Mouse (Mus musculus) megakaryocyte-erythroid progenitor cell, adult 5-6 weeks (primary cell): ENCODE results near the gene Rnf166. TPM values are rescaled to one million over a fixed set of nuclear protein-coding genes. Genes with fewer than 3 reads are reported as not detected.

Source experiments
- ATAC-seq: replicated peaks from 2 replicates; pipeline ENCODE4 v1.8.0; 2016; ENCODE audit warnings: mild to moderate bottlenecking, inconsistent platforms; ENCODE audit not compliant: severe bottlenecking, poor library complexity, low FRiP score, low TSS enrichment
- total RNA-seq, 2 experiments: library from RNA; stranded (forward) in 1 of 2; stranded (reverse) in 1 of 2; fragments of 200-1000, 215-1000 nt in 1 of 2; fragments of >200 nt in 1 of 2; fragmentation: Nextera tagmentation in 1 of 2; gene quantifications; 2 replicates each; pipeline ENCODE4 v1.2.3; 2014 to 2017

The Rnf166 gene
- total RNA-seq, 2 experiments from 2014 or later, result 37.2 to 40.2 TPM

DNA sequence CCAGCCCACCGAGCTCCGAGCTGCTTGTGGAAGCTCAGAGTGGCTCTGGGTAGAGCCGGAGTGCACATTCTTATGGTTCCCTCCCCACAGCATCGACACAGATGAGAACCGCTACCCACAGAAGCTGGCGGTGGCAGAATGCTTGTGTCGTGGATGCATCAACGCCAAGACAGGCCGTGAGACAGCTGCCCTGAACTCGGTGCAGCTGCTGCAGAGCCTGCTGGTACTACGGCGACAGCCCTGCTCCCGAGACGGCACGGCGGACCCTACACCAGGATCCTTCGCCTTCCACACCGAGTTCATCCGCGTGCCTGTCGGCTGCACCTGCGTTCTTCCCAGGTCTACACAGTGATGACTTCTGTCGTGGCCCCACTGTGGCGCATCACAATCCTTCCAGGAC, 52.6 kb downstream of the Rnf166 start:
- ATAC-seq, result no peak

GRCm38 (mm10) chr8:122421376-122422070, 54.3 kb downstream of the Rnf166 start, which contains the start of gene Il17c:
Il17c (plus strand) TSS chr8:122422020.
- no peak for ATAC-seq

- ATAC-seq, result no peak
Measured at GRCm38 (mm10) chr8:122419881-122420555, 55.8 kb downstream of the Rnf166 start.

Other genes with a start within 250 kb of the Rnf166 start
- gene Zfpm1, start 193.9 kb downstream of the Rnf166 start, total RNA-seq (2014; fragmentation: Nextera tagmentation), result 188 and 219 TPM in 2 replicates
- gene Zfpm1, start 193.9 kb downstream of the Rnf166 start, total RNA-seq (2017), result 43.8 and 102 TPM in 2 replicates
- not detected in 2 replicates for gene Trhr2, start 115.3 kb downstream of the Rnf166 start, total RNA-seq (2014; fragmentation: Nextera tagmentation)
- gene Trhr2, start 115.3 kb downstream of the Rnf166 start, total RNA-seq (2017), result not detected in 2 replicates
- gene Zc3h18, start 99.5 kb downstream of the Rnf166 start, total RNA-seq (2014; fragmentation: Nextera tagmentation), result 69.7 and 77.5 TPM in 2 replicates
- 81.4 and 93.2 TPM in 2 replicates for gene Zc3h18, start 99.5 kb downstream of the Rnf166 start, total RNA-seq (2017)
- not detected in 2 replicates for gene Il17c, start 54.0 kb downstream of the Rnf166 start, total RNA-seq (2014; fragmentation: Nextera tagmentation)
- not detected in 2 replicates for gene Il17c, start 54.0 kb downstream of the Rnf166 start, total RNA-seq (2017)
- gene Cyba, start 43.1 kb downstream of the Rnf166 start, total RNA-seq (2014; fragmentation: Nextera tagmentation), result 66.0 and 69.7 TPM in 2 replicates
- gene Cyba, start 43.1 kb downstream of the Rnf166 start, total RNA-seq (2017), result 25.4 and 28.7 TPM in 2 replicates
- gene Mvd, start 32.6 kb downstream of the Rnf166 start, total RNA-seq (2014; fragmentation: Nextera tagmentation), result 2.4 and 2.9 TPM in 2 replicates
- 0.14 and 1.8 TPM in 2 replicates for gene Mvd, start 32.6 kb downstream of the Rnf166 start, total RNA-seq (2017)
- gene Snai3, start 15.3 kb downstream of the Rnf166 start, total RNA-seq (2014; fragmentation: Nextera tagmentation), result 2.2 TPM in 1 of 2 replicates, not detected in the other
- gene Snai3, start 15.3 kb downstream of the Rnf166 start, total RNA-seq (2017), result not detected in 2 replicates
- 16.4 and 31.6 TPM in 2 replicates for gene Ctu2, start 79 bp upstream of the Rnf166 start, total RNA-seq (2014; fragmentation: Nextera tagmentation)
- gene Ctu2, start 79 bp upstream of the Rnf166 start, total RNA-seq (2017), result 14.8 and 15.7 TPM in 2 replicates
- gene Piezo1, start 75.3 kb upstream of the Rnf166 start, total RNA-seq (2014; fragmentation: Nextera tagmentation), result 84.0 and 93.5 TPM in 2 replicates
- gene Piezo1, start 75.3 kb upstream of the Rnf166 start, total RNA-seq (2017), result 31.1 and 31.5 TPM in 2 replicates
- 133 and 150 TPM in 2 replicates for gene Cdt1, start 92.0 kb upstream of the Rnf166 start, total RNA-seq (2014; fragmentation: Nextera tagmentation)
- gene Cdt1, start 92.0 kb upstream of the Rnf166 start, total RNA-seq (2017), result 34.5 and 70.6 TPM in 2 replicates
- gene Aprt, start 100.8 kb upstream of the Rnf166 start, total RNA-seq (2014; fragmentation: Nextera tagmentation), result 228 and 254 TPM in 2 replicates
- gene Aprt, start 100.8 kb upstream of the Rnf166 start, total RNA-seq (2017), result 55.1 and 106 TPM in 2 replicates
- 21.7 and 31.5 TPM in 2 replicates for gene Galns, start 135.4 kb upstream of the Rnf166 start, total RNA-seq (2014; fragmentation: Nextera tagmentation)
- gene Galns, start 135.4 kb upstream of the Rnf166 start, total RNA-seq (2017), result 3.8 and 8.2 TPM in 2 replicates
- 24.4 and 27.7 TPM in 2 replicates for gene Trappc2l, start 135.6 kb upstream of the Rnf166 start, total RNA-seq (2014; fragmentation: Nextera tagmentation)
- gene Trappc2l, start 135.6 kb upstream of the Rnf166 start, total RNA-seq (2017), result 10.2 and 19.6 TPM in 2 replicates
- gene Pabpn1l, start 146.7 kb upstream of the Rnf166 start, total RNA-seq (2014; fragmentation: Nextera tagmentation), result not detected in 2 replicates
- not detected in 2 replicates for gene Pabpn1l, start 146.7 kb upstream of the Rnf166 start, total RNA-seq (2017)
- gene Cbfa2t3, start 223.0 kb upstream of the Rnf166 start, total RNA-seq (2014; fragmentation: Nextera tagmentation), result 78.3 and 79.6 TPM in 2 replicates
- 7.8 and 15.4 TPM in 2 replicates for gene Cbfa2t3, start 223.0 kb upstream of the Rnf166 start, total RNA-seq (2017)